Mouse (Mus musculus): ENCODE results near the gene Tspan9. TPM values are rescaled to one million over a fixed set of nuclear protein-coding genes. Genes with fewer than 3 reads are reported as not detected.
A peak's percentile ranks its signal among the peaks of the same experiment; 100 is the strongest.

Gene Tspan9
- polyA plus RNA-seq, 1 experiment from 2014 or later: 102 TPM

DNA sequence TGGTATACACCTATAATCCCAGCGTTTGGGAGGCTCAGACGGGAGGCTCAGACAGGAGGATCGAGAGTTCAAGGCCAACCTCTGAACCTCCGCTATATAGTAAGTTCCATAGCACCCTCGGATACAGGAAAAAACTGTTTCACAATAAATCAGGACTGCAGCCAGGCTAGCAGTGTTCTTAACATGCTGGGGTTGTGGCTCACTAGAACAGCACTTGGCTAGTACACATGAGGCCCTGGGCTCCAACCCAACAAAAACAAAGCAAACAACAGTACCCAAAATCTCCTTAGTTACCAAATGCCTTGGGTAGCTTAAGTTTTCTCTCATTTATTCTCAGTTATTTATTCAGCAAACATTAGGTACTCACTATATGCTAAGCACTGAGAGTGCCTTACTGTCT lies 21.7 kb downstream of the Tspan9 start:
- H3K4me2 ChIP-seq (ENCODE audit: low read length): no peak overlapping the region
- peaks cover 39% of the 10 kb centered on the region for H3K4me1 ChIP-seq (replicated peaks; ENCODE audit: insufficient read depth, low read length)
- no peak overlapping the region for H3K27ac ChIP-seq
- no peaks in the 10 kb centered on the region for H3K27me3 ChIP-seq (ENCODE audit: insufficient read depth, low read length)
- H3K9me3 ChIP-seq (replicated peaks; ENCODE audit: low read length): no peaks in the 10 kb centered on the region
- TF ChIP-seq CTCF (IDR thresholded peaks at IDR 0.05; ENCODE audit: low read depth): no peak
- H3K36me3 ChIP-seq (ENCODE audit: insufficient read depth, low read length): no peaks in the 10 kb centered on the region
- no peak overlapping the region for H3K9ac ChIP-seq (ENCODE audit: low read depth, low read length)
- no peak overlapping the region for H3K4me3 ChIP-seq (replicated peaks; ENCODE audit: low read depth, low read length)
- WGBS: 72% methylated on average over 5 of the region's 5 CpGs
- DNase-seq (ENCODE audit: low spot score): no peak
- no peak for ATAC-seq (replicated peaks; ENCODE audit: low FRiP score, low read depth)

GRCm38 (mm10) chr6:128120806-128121205 lies 22.6 kb downstream of the Tspan9 start:
- peaks cover 39% of the 10 kb centered on the region for H3K4me1 ChIP-seq (replicated peaks; ENCODE audit: insufficient read depth, low read length)
- TF ChIP-seq CTCF (IDR thresholded peaks at IDR 0.05; ENCODE audit: low read depth): no peak
- H3K4me3 ChIP-seq (replicated peaks; ENCODE audit: low read depth, low read length): no peak overlapping the region
- H3K9ac ChIP-seq (ENCODE audit: low read depth, low read length): no peak overlapping the region
- no peak for ATAC-seq (replicated peaks; ENCODE audit: low FRiP score, low read depth)
- H3K9me3 ChIP-seq (replicated peaks; ENCODE audit: low read length): no peaks in the 10 kb centered on the region
- no peak overlapping the region for H3K27ac ChIP-seq
- H3K36me3 ChIP-seq (ENCODE audit: insufficient read depth, low read length): no peaks in the 10 kb centered on the region
- 75% methylated on average over 12 of the region's 12 CpGs for WGBS
- no peak for DNase-seq (ENCODE audit: low spot score)
- H3K4me2 ChIP-seq (ENCODE audit: low read length): no peak overlapping the region
- no peaks in the 10 kb centered on the region for H3K27me3 ChIP-seq (ENCODE audit: insufficient read depth, low read length)

- no peak for ATAC-seq (replicated peaks; ENCODE audit: low FRiP score, low read depth)
- H3K9ac ChIP-seq (ENCODE audit: low read depth, low read length): no peak overlapping the region
- H3K9me3 ChIP-seq (replicated peaks; ENCODE audit: low read length): no peaks in the 10 kb centered on the region
- WGBS: 89% methylated on average over 7 of the region's 7 CpGs
- no peaks in the 10 kb centered on the region for H3K36me3 ChIP-seq (ENCODE audit: insufficient read depth, low read length)
- TF ChIP-seq CTCF (IDR thresholded peaks at IDR 0.05; ENCODE audit: low read depth): no peak
- H3K4me3 ChIP-seq (replicated peaks; ENCODE audit: low read depth, low read length): no peak overlapping the region
- H3K27ac ChIP-seq: no peak overlapping the region
- peaks cover 26% of the 10 kb centered on the region for H3K4me1 ChIP-seq (replicated peaks; ENCODE audit: insufficient read depth, low read length)
- no peak for DNase-seq (ENCODE audit: low spot score)
- no peaks in the 10 kb centered on the region for H3K27me3 ChIP-seq (ENCODE audit: insufficient read depth, low read length)
- no peak overlapping the region for H3K4me2 ChIP-seq (ENCODE audit: low read length)
These were observed 24.6 kb downstream of the Tspan9 start for GRCm38 (mm10) chr6:128118670-128119230.

GRCm38 (mm10) chr6:128116836-128117542 lies 26.4 kb downstream of the Tspan9 start:
- 61% methylated on average over 10 of the region's 10 CpGs for WGBS
- Histone ChIP-seq H3K4me3 (replicated peaks; ENCODE audit: low read depth, low read length) (no peak overlapping the region), H3K36me3 (ENCODE audit: insufficient read depth, low read length) (no peaks in the 10 kb centered on the region), H3K27ac (no peak overlapping the region; the same call in 1 of the 2 replicates), H3K9me3 (replicated peaks; ENCODE audit: low read length) (no peaks in the 10 kb centered on the region), H3K9ac (ENCODE audit: low read depth, low read length) (peak overlapping the region; percentile 8; the same call in 1 of the 2 replicates), H3K27me3 (ENCODE audit: insufficient read depth, low read length) (no peaks in the 10 kb centered on the region), H3K4me2 (ENCODE audit: low read length) (no peak overlapping the region), H3K4me1 (replicated peaks; ENCODE audit: insufficient read depth, low read length) (peaks cover 27% of the 10 kb centered on the region)
- DNase-seq (ENCODE audit: low spot score) (no peak), ATAC-seq (replicated peaks; ENCODE audit: low FRiP score, low read depth) (no peak)
- no peak for TF ChIP-seq CTCF (IDR thresholded peaks at IDR 0.05; ENCODE audit: low read depth)

GRCm38 (mm10) chr6:128116344-128116743 lies 27.1 kb downstream of the Tspan9 start:
- TF ChIP-seq CTCF (IDR thresholded peaks at IDR 0.05; ENCODE audit: low read depth): no peak
- no peaks in the 10 kb centered on the region for H3K9me3 ChIP-seq (replicated peaks; ENCODE audit: low read length)
- 45% methylated on average over 2 of the region's 2 CpGs for WGBS
- H3K27me3 ChIP-seq (ENCODE audit: insufficient read depth, low read length): no peaks in the 10 kb centered on the region
- peaks cover 29% of the 10 kb centered on the region for H3K4me1 ChIP-seq (replicated peaks; ENCODE audit: insufficient read depth, low read length)
- DNase-seq (ENCODE audit: low spot score): no peak
- no peak overlapping the region for H3K4me2 ChIP-seq (ENCODE audit: low read length)
- H3K36me3 ChIP-seq (ENCODE audit: insufficient read depth, low read length): no peaks in the 10 kb centered on the region
- peak overlapping the region; percentile 16; the same call in 1 of the 2 replicates for H3K27ac ChIP-seq
- no peak overlapping the region; the same call in 1 of the 2 replicates for H3K9ac ChIP-seq (ENCODE audit: low read depth, low read length)
- ATAC-seq (replicated peaks; ENCODE audit: low FRiP score, low read depth): no peak
- H3K4me3 ChIP-seq (replicated peaks; ENCODE audit: low read depth, low read length): no peak overlapping the region

DNA sequence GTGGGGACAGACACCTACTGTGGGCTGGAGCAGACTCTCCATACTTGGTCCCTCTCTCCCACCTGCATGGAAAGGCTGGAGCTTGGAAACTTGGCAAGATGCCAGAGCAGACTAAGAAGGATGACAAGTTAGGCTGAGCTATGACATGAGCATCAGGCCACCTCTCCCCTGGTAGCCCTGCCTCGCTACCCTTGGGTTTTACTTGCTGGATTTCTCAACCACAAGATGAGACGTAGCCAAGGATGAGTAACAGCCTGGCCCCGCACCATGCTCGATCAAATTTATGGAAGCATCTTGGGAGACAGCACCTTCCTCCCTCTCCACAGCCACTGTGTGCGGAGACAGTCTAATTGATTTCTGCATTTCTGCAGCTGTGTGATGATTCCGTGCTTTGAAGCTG lies 28.3 kb downstream of the Tspan9 start:
- 79% methylated on average over 6 of the region's 6 CpGs for WGBS
- H3K36me3 ChIP-seq (ENCODE audit: insufficient read depth, low read length): no peaks in the 10 kb centered on the region
- H3K4me1 ChIP-seq (replicated peaks; ENCODE audit: insufficient read depth, low read length): peaks cover 25% of the 10 kb centered on the region

More for the DNA sequence above, 28.3 kb downstream of the Tspan9 start:
- Histone ChIP-seq H3K4me3 (replicated peaks; ENCODE audit: low read depth, low read length) (no peak overlapping the region), H3K9me3 (replicated peaks; ENCODE audit: low read length) (no peaks in the 10 kb centered on the region), H3K27ac (no peak overlapping the region), H3K4me2 (ENCODE audit: low read length) (no peak overlapping the region), H3K9ac (ENCODE audit: low read depth, low read length) (no peak overlapping the region), H3K27me3 (ENCODE audit: insufficient read depth, low read length) (no peaks in the 10 kb centered on the region)
- DNase-seq (ENCODE audit: low spot score) (no peak), ATAC-seq (replicated peaks; ENCODE audit: low FRiP score, low read depth) (no peak)
- no peak for TF ChIP-seq CTCF (IDR thresholded peaks at IDR 0.05; ENCODE audit: low read depth)

Measured in kidney, postnatal 0 days (tissue).